Mouse (Mus musculus) heart, postnatal 0 days (tissue): Measurements from ENCODE around the gene Psmb10. TPM values are rescaled to one million over a fixed set of nuclear protein-coding genes. Genes with fewer than 3 reads are reported as not detected.

Experiments
- ATAC-seq: fragments of 200-750 bp; cut with Nextera tagmentation; 2 replicates; pipeline ENCODE4 v1.8.0; 2017; ENCODE audit warnings: low read depth, moderate number of reproducible peaks, moderate library complexity; ENCODE audit not compliant: insufficient read depth
- DNase-seq: peaks from one replicate; pipeline ENCODE4 v3.0.0-alpha.2; 2016; ENCODE audit warnings: low spot score
- H3K27ac ChIP-seq: fragments of 300-500 bp; sonication (generic); 2 replicates; pipeline ENCODE4 v1.5.1; 2014; ENCODE audit warnings: low read depth, mild to moderate bottlenecking
- H3K27me3 ChIP-seq: fragments of 300-500 bp; sonication (generic); 2 replicates; pipeline ENCODE4 v1.6.1; 2014; ENCODE audit warnings: low read length, mixed read lengths; ENCODE audit not compliant: control insufficient read depth, insufficient read depth
- H3K36me3 ChIP-seq: fragments of 300-500 bp; sonication (generic); replicated peaks from 2 replicates; pipeline ENCODE4 v1.6.1; 2014; ENCODE audit warnings: low read length, mixed read lengths; ENCODE audit not compliant: control insufficient read depth, insufficient read depth
- H3K4me1 ChIP-seq: fragments of 300-500 bp; sonication (generic); 2 replicates; pipeline ENCODE4 v1.6.1; 2014; ENCODE audit warnings: antibody characterized with exemption; ENCODE audit not compliant: control insufficient read depth, insufficient read depth
- H3K4me2 ChIP-seq: fragments of 300-500 bp; sonication (generic); 2 replicates; pipeline ENCODE4 v1.6.1; 2014; ENCODE audit warnings: low read depth, mild to moderate bottlenecking, low read length, moderate library complexity
- H3K4me3 ChIP-seq: fragments of 300-500 bp; sonication (generic); 2 replicates; pipeline ENCODE4 v1.5.1; 2014; ENCODE audit warnings: low read depth, low read length
- H3K9ac ChIP-seq: fragments of 300-500 bp; sonication (generic); replicated peaks from 2 replicates; pipeline ENCODE4 v1.6.1; 2014; ENCODE audit warnings: low read depth, low read length, mixed read lengths
- H3K9me3 ChIP-seq: fragments of 300-500 bp; sonication (generic); replicated peaks from 2 replicates; pipeline ENCODE4 v1.6.1; 2016; ENCODE audit warnings: low read length; ENCODE audit not compliant: control insufficient read depth
- CTCF ChIP-seq: IDR thresholded peaks from 2 replicates; pipeline ENCODE4 v1.5.1; 2016; ENCODE audit warnings: antibody characterized with exemption, control low read depth, low read depth
- EP300 ChIP-seq: IDR thresholded peaks from 2 replicates; pipeline ENCODE4 v1.6.1; 2016; ENCODE audit warnings: antibody characterized with exemption, low read depth
- WGBS: fragments of 180-500 bp; shearing (Covaris S2); extraction: QIAGEN DNeasy Blood & Tissue Kit; methylation state at CpG from one replicate; pipeline ENCODE4 v1.1.7; 2014; 5-methylcytosine and 5-hydroxymethylcytosine counted together
- polyA plus RNA-seq: library from polyadenylated mRNA; unstranded; fragments of >200 nt; fragmentation: Nextera tagmentation; extraction: Ambion mirVana; gene quantifications from 2 replicates; pipeline ENCODE4 v1.2.1, GENCODE M21; 2015
- total RNA-seq: library from RNA; depleted of rRNA; stranded (reverse); fragments of >200 nt; gene quantifications from 2 replicates; pipeline ENCODE4 v1.2.3, GENCODE M21; 2014; ENCODE audit warnings: low replicate concordance

The Psmb10 gene
- total and polyA plus RNA-seq, 2 experiments from 2014 or later = 87.4 to 95.3 TPM

DNA sequence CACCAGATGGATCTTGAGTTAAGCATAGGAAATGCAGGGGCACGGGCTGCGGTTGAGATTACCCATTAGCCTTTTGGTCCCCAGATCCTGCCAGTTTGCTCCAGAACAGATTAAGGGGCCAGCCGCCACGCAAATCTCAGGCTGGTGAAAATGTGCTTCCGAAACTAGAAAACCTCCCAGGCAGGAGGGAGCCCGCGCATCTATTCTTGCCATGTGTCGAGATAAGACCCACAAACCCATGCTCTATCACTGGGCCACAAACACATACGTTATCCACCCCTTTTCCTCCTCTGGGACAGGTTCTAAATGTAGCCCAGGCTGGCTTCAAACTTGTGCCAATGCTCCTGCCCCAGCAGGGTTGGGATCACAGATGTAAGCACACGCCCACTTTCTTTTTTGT lies 23.3 kb upstream of the Psmb10 start:
- Histone ChIP-seq H3K36me3 (peaks cover 31% of the 10 kb centered on the region), H3K9me3 (no peaks in the 10 kb centered on the region), H3K27ac (no peak overlapping the region), H3K9ac (no peak overlapping the region), H3K27me3 (no peaks in the 10 kb centered on the region), H3K4me1 (peaks cover 35% of the 10 kb centered on the region), H3K4me3 (no peak overlapping the region), H3K4me2 (no peak overlapping the region)
- ATAC-seq (no peak), DNase-seq (no peak)
- WGBS = 66% methylated on average over 10 of the region's 10 CpGs
- no peak for TF ChIP-seq CTCF
- TF ChIP-seq EP300 = no peak

DNA sequence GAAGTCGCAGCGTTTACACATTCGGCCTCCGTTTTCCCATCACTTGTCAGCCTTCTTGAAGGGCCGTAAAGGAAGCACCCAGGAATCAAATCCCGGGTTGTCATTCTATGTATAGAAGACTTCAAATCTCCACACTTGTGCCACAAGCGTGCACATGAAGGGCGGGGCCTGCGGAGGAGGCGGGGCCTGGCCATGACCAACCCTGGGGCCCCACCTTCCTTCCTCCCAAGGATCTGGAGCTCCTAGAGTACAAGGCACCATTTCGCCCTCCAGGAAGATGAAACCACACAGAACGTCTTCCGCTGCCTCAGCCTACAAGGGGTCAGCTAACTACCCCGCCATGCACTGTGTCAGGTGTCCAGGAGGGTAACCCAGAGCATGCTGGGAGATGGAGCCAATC lies 22.9 kb upstream of the Psmb10 start:
- no peaks in the 10 kb centered on the region for H3K9me3 ChIP-seq
- WGBS = 84% methylated on average over 14 of the region's 14 CpGs
- H3K27me3 ChIP-seq = no peaks in the 10 kb centered on the region
- H3K4me2 ChIP-seq = no peak overlapping the region
- H3K9ac ChIP-seq = no peak overlapping the region
- DNase-seq (no peak), ATAC-seq (no peak)
- peaks cover 33% of the 10 kb centered on the region for H3K4me1 ChIP-seq
- TF ChIP-seq EP300 = no peak
- no peak for TF ChIP-seq CTCF
- no peak overlapping the region for H3K4me3 ChIP-seq
- peaks cover 35% of the 10 kb centered on the region for H3K36me3 ChIP-seq
- no peak overlapping the region for H3K27ac ChIP-seq

DNA sequence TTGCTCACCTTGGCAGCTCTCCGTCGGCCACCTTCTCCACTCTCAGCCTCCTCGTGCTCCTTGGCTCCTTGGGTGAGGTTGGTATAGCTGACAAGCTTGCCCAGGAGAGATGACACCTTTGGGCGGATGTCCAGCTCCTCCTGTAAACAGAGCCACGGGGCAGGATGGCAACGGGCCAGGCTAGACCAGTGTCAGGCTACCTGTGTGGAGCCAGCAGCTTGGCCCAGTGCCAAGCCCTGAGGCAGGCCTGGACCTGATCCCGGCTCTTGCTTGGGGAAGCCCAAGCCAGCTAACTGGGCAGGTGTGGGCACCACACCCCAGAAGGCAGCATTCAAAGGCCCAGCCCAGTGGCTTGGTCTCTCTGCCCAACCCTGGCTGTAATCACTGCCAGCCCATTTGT lies 21.1 kb upstream of the Psmb10 start:
- DNase-seq (no peak), ATAC-seq (no peak)
- H3K9me3 ChIP-seq = no peaks in the 10 kb centered on the region
- H3K4me3 ChIP-seq = no peak overlapping the region
- TF ChIP-seq EP300 (no peak), CTCF (no peak)
- H3K9ac ChIP-seq = no peak overlapping the region
- H3K27me3 ChIP-seq = no peaks in the 10 kb centered on the region
- H3K4me2 ChIP-seq = no peak overlapping the region
- H3K27ac ChIP-seq = no peak overlapping the region
- H3K4me1 ChIP-seq = peaks cover 25% of the 10 kb centered on the region
- peaks cover 48% of the 10 kb centered on the region for H3K36me3 ChIP-seq
- 61% methylated on average over 7 of the region's 7 CpGs for WGBS

DNA sequence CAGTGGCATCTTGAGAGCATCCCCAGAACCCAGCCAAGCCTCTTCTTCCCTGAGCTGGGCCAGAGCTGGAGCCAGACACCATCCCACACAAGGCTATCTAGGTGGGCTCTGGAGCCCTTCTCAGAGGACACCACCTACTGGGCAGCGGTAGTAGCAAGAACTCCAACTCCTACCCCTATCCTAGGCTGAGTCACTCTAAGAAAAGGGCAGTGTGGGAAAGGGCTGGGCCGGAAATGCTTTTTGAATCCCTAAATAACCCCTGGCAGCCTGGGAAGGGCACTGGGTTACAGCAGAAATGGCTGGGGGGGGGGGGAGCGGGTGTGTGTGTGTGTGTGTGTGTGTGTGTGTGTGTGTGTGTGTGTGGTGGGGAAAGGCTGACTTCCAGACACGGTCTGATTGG lies 19.6 kb upstream of the Psmb10 start:
- no peaks in the 10 kb centered on the region for H3K27me3 ChIP-seq
- peaks cover 63% of the 10 kb centered on the region for H3K36me3 ChIP-seq
- 0 out of 2 replicates have a peak, but pooled peaks have one; percentile 11 for TF ChIP-seq EP300
- peak; percentile 40 for TF ChIP-seq CTCF
- H3K4me1 ChIP-seq = peaks cover 17% of the 10 kb centered on the region; the same call in 1 of the 2 replicates
- H3K9me3 ChIP-seq = no peaks in the 10 kb centered on the region
- 37% methylated on average over 3 of the region's 4 CpGs for WGBS
- peak; percentile 63 for ATAC-seq
- H3K4me2 ChIP-seq = no peak overlapping the region
- H3K27ac ChIP-seq = peak overlapping the region; percentile 41
- DNase-seq = peak; percentile 64
- no peak overlapping the region for H3K9ac ChIP-seq
- H3K4me3 ChIP-seq = no peak overlapping the region

DNA sequence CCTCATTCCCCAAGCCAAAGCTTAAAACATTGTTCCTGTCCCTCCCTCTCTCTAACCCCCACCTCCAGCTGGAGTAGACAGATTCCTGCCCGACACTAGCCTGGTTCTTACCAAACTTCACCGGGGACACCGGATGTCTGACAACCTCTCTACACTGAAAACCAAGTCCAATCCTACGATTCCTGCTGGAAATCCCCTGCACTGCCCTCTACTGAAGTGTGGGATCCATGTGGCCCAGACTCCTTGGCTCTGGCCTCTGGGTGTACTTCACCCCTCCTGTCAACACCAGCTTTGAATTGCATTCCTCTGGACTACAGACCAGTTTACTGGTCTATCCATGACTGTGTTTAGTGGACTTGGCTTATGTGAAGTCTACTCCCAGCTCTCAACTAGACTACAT lies 18.3 kb upstream of the Psmb10 start:
- ATAC-seq (peak; percentile 71), DNase-seq (peak; percentile 36)
- Histone ChIP-seq H3K27ac (peak overlapping the region; percentile 61; the same call in 1 of the 2 replicates), H3K9me3 (no peaks in the 10 kb centered on the region), H3K9ac (no peak overlapping the region), H3K27me3 (no peaks in the 10 kb centered on the region), H3K4me2 (no peak overlapping the region), H3K4me3 (no peak overlapping the region), H3K4me1 (peaks cover 15% of the 10 kb centered on the region; the same call in 1 of the 2 replicates), H3K36me3 (peaks cover 75% of the 10 kb centered on the region)
- WGBS = 63% methylated on average over 4 of the region's 4 CpGs
- TF ChIP-seq EP300 = no peak
- TF ChIP-seq CTCF = no peak

DNA sequence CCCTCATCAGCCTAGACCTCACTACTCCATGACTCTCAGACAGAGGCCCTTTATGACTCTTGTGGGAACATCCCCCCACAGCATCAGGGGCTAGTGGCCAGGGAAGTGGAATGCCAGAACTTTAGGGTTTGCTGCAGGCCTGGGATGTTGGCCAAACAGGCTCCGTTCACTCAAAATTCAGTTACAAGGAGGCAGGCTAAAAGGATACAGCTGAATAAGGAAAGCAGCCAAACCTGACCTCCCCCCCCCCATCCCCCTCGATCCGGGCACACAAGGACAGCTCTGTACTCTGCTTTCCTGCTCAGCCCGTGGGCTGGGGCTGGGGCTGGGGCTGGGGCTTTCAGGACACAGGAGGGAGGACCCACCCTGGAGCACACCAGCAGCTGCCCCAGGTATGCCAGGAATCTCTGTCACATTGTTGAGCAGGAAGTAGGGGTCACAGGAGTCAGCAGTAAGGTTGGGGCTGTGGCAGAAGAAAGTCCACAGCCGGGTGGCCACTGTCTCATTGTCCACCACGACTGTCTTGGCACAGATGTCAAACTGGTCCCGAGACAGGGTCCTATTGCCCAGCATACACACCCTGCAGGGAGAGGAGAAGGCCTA lies 12.9 kb upstream of the Psmb10 start:
- no peak for TF ChIP-seq EP300
- no peak for TF ChIP-seq CTCF
- Histone ChIP-seq H3K4me3 (no peak overlapping the region), H3K4me2 (no peak overlapping the region), H3K9me3 (no peaks in the 10 kb centered on the region), H3K27ac (peak overlapping the region; percentile 73), H3K9ac (0 out of 2 replicates have a peak overlapping the region, but pooled peaks have one; percentile 7), H3K36me3 (peaks cover 87% of the 10 kb centered on the region), H3K27me3 (no peaks in the 10 kb centered on the region), H3K4me1 (peaks cover 19% of the 10 kb centered on the region)
- WGBS = 11% methylated on average over 7 of the region's 7 CpGs
- peak; percentile 67 for ATAC-seq
- peak; percentile 27 for DNase-seq
